Mouse (Mus musculus) midbrain, embryonic 14.5 days (tissue): ENCODE data around the gene Il10ra. TPM values are rescaled to one million over a fixed set of nuclear protein-coding genes. Genes with fewer than 3 reads are reported as not detected.

Source experiments
- ATAC-seq: fragments of 200-750 bp; cut with Nextera tagmentation; 2 replicates; pipeline ENCODE4 v1.8.0; 2017; ENCODE audit warnings: moderate number of reproducible peaks, moderate library complexity; ENCODE audit not compliant: low FRiP score, low TSS enrichment
- DNase-seq: peaks from one replicate; pipeline ENCODE4 v3.0.0-alpha.2; 2015
- H3K27ac ChIP-seq: fragments of 300-500 bp; sonication (generic); replicated peaks from 2 replicates; pipeline ENCODE4 v1.5.1; 2014; ENCODE audit warnings: mild to moderate bottlenecking, low read depth, low read length, moderate library complexity
- H3K27me3 ChIP-seq: fragments of 300-500 bp; sonication (generic); 2 replicates; pipeline ENCODE4 v1.6.1; 2014; ENCODE audit warnings: low read length, control low read depth, mixed read lengths; ENCODE audit not compliant: control insufficient read depth, insufficient read depth
- H3K36me3 ChIP-seq: fragments of 300-500 bp; sonication (generic); 2 replicates; pipeline ENCODE4 v1.6.1; 2014; ENCODE audit warnings: low read length, control low read depth; ENCODE audit not compliant: control insufficient read depth, insufficient read depth
- H3K4me1 ChIP-seq: fragments of 300-500 bp; sonication (generic); 2 replicates; pipeline ENCODE4 v1.6.1; 2014; ENCODE audit warnings: mild to moderate bottlenecking, antibody characterized with exemption, low read length, control low read depth; ENCODE audit not compliant: control insufficient read depth, insufficient read depth
- H3K4me2 ChIP-seq: fragments of 300-500 bp; sonication (generic); 2 replicates; pipeline ENCODE4 v1.6.1; 2014; ENCODE audit warnings: mild to moderate bottlenecking, low read length, moderate library complexity
- H3K4me3 ChIP-seq: fragments of 300-500 bp; sonication (generic); replicated peaks from 2 replicates; pipeline ENCODE4 v1.5.1; 2014; ENCODE audit warnings: low read depth, low read length
- H3K9ac ChIP-seq: fragments of 300-500 bp; sonication (generic); replicated peaks from 2 replicates; pipeline ENCODE4 v1.6.1; 2014; ENCODE audit warnings: mild to moderate bottlenecking, low read length, moderate library complexity
- H3K9me3 ChIP-seq: fragments of 300-500 bp; sonication (generic); 2 replicates; pipeline ENCODE4 v1.6.1; 2016; ENCODE audit warnings: low read length, control low read depth, mixed read lengths; ENCODE audit not compliant: control insufficient read depth
- whole genome bisulfite sequencing: fragments of 180-500 bp; shearing (Covaris S2); extraction: QIAGEN DNeasy Blood & Tissue Kit; methylation state at CpG from one replicate; pipeline ENCODE4 v1.1.7; 2014; 5-methylcytosine and 5-hydroxymethylcytosine counted together
- polyA plus RNA-seq: library from polyadenylated mRNA; unstranded; fragments of >200 nt; fragmentation: Nextera tagmentation; extraction: Ambion mirVana; gene quantifications from 2 replicates; pipeline ENCODE4 v1.2.1, GENCODE M21; 2014

Gene Il10ra
- polyA plus RNA-seq, 1 experiment from 2014 or later: 0.67 TPM

- ATAC-seq (no peak), DNase-seq (peak; percentile 44)
- Histone ChIP-seq H3K27ac (no peak overlapping the region), H3K4me2 (no peak overlapping the region), H3K9ac (no peak overlapping the region), H3K9me3 (no peaks in the 10 kb centered on the region), H3K4me1 (peaks cover 6% of the 10 kb centered on the region; the same call in 1 of the 2 replicates), H3K36me3 (no peaks in the 10 kb centered on the region), H3K27me3 (no peaks in the 10 kb centered on the region), H3K4me3 (no peak overlapping the region)
- WGBS: 82% methylated on average over 11 of the region's 11 CpGs
These were observed 30.5 kb upstream of the Il10ra start for GRCm38 (mm10) chr9:45299231-45300006.

- DNase-seq (no peak), ATAC-seq (no peak)
- H3K36me3 ChIP-seq: no peaks in the 10 kb centered on the region
- no peak overlapping the region for H3K27ac ChIP-seq
- no peaks in the 10 kb centered on the region for H3K4me1 ChIP-seq
- no peak overlapping the region for H3K4me3 ChIP-seq
- no peaks in the 10 kb centered on the region for H3K9me3 ChIP-seq
- no peak overlapping the region for H3K9ac ChIP-seq
- WGBS: 43% methylated on average over 10 of the region's 10 CpGs
- H3K4me2 ChIP-seq: no peak overlapping the region
- no peaks in the 10 kb centered on the region for H3K27me3 ChIP-seq
These were observed 25.5 kb upstream of the Il10ra start for GRCm38 (mm10) chr9:45294210-45295011.

- H3K36me3 ChIP-seq: no peaks in the 10 kb centered on the region
- H3K9ac ChIP-seq: no peak overlapping the region
- H3K9me3 ChIP-seq: no peaks in the 10 kb centered on the region
- ATAC-seq: no peak
- H3K4me2 ChIP-seq: no peak overlapping the region
- H3K4me3 ChIP-seq: no peak overlapping the region
- no peak overlapping the region for H3K27ac ChIP-seq
- 83% methylated on average over 11 of the region's 11 CpGs for WGBS
- no peaks in the 10 kb centered on the region for H3K27me3 ChIP-seq
- no peaks in the 10 kb centered on the region for H3K4me1 ChIP-seq
- no peak for DNase-seq
These were observed 22.7 kb upstream of the Il10ra start for GRCm38 (mm10) chr9:45291481-45292168.

- Histone ChIP-seq H3K4me2 (no peak overlapping the region), H3K27me3 (no peaks in the 10 kb centered on the region), H3K27ac (no peak overlapping the region), H3K4me1 (no peaks in the 10 kb centered on the region), H3K4me3 (no peak overlapping the region), H3K36me3 (no peaks in the 10 kb centered on the region), H3K9ac (no peak overlapping the region), H3K9me3 (no peaks in the 10 kb centered on the region)
- DNase-seq: no peak
- 91% methylated on average over 5 of the region's 5 CpGs for WGBS
- no peak for ATAC-seq
These were observed 13.5 kb upstream of the Il10ra start for GRCm38 (mm10) chr9:45282466-45282865.

GRCm38 (mm10) chr9:45280891-45281290 lies 11.9 kb upstream of the Il10ra start:
- ATAC-seq (no peak), DNase-seq (no peak)
- Histone ChIP-seq H3K27me3 (no peaks in the 10 kb centered on the region), H3K4me1 (no peaks in the 10 kb centered on the region), H3K9ac (no peak overlapping the region), H3K36me3 (no peaks in the 10 kb centered on the region), H3K9me3 (no peaks in the 10 kb centered on the region), H3K4me2 (no peak overlapping the region), H3K4me3 (no peak overlapping the region), H3K27ac (no peak overlapping the region)
- WGBS: 73% methylated on average over 3 of the region's 3 CpGs

GRCm38 (mm10) chr9:45280059-45280458 lies 11.1 kb upstream of the Il10ra start:
- H3K27ac ChIP-seq: no peak overlapping the region
- WGBS: 73% methylated on average over 3 of the region's 3 CpGs
- H3K9me3 ChIP-seq: no peaks in the 10 kb centered on the region

GRCm38 (mm10) chr9:45274635-45275034 lies 5.7 kb upstream of the Il10ra start:
- WGBS: 92% methylated on average over 2 of the region's 2 CpGs
- no peak for ATAC-seq

More at GRCm38 (mm10) chr9:45280059-45280458, 11.1 kb upstream of the Il10ra start:
- no peak overlapping the region for H3K4me2 ChIP-seq
- DNase-seq: no peak
- no peak overlapping the region for H3K9ac ChIP-seq
- H3K36me3 ChIP-seq: no peaks in the 10 kb centered on the region
- no peaks in the 10 kb centered on the region for H3K27me3 ChIP-seq
- ATAC-seq: no peak
- H3K4me3 ChIP-seq: no peak overlapping the region
- no peaks in the 10 kb centered on the region for H3K4me1 ChIP-seq

GRCm38 (mm10) chr9:45274218-45274617 lies 5.3 kb upstream of the Il10ra start:
- ATAC-seq: no peak
- 89% methylated on average over 4 of the region's 4 CpGs for WGBS
- H3K4me2 ChIP-seq: no peak overlapping the region
- H3K27me3 ChIP-seq: peaks cover 11% of the 10 kb centered on the region; the same call in 1 of the 2 replicates
- no peaks in the 10 kb centered on the region for H3K4me1 ChIP-seq
- DNase-seq: peak; percentile 4
- no peaks in the 10 kb centered on the region for H3K9me3 ChIP-seq
- H3K4me3 ChIP-seq: no peak overlapping the region
- no peak overlapping the region for H3K27ac ChIP-seq
- H3K36me3 ChIP-seq: no peaks in the 10 kb centered on the region
- H3K9ac ChIP-seq: no peak overlapping the region

More at GRCm38 (mm10) chr9:45274635-45275034, 5.7 kb upstream of the Il10ra start:
- Histone ChIP-seq H3K27me3 (peaks cover 7% of the 10 kb centered on the region; the same call in 1 of the 2 replicates), H3K9me3 (no peaks in the 10 kb centered on the region), H3K4me3 (no peak overlapping the region), H3K27ac (no peak overlapping the region), H3K9ac (no peak overlapping the region), H3K4me2 (no peak overlapping the region), H3K36me3 (no peaks in the 10 kb centered on the region), H3K4me1 (no peaks in the 10 kb centered on the region)
- DNase-seq: no peak
